Comparison of ENCODE assay signal across 8 mouse cellular contexts in genomic region chr17:47833628-47834481, GRCm38 (mm10). TPM values are rescaled to one million over a fixed set of nuclear protein-coding genes. Genes with fewer than 3 reads are reported as not detected.
DNase-seq lines count a peak whose midpoint lies in the region; ATAC-seq lines count a peak whose summit lies in the region.

No protein-coding gene starts in this region.

- peaks cover 27% of the 10 kb centered on the region for H3K4me1 ChIP-seq in hindbrain, embryonic 15.5 days (replicated peaks)
- peaks cover 54% of the 10 kb centered on the region for H3K4me1 ChIP-seq in midbrain, embryonic 10.5 days

- H3K27ac ChIP-seq in hindbrain, embryonic 15.5 days (replicated peaks), result no peak overlapping the region
- peak overlapping the region; percentile 86 for H3K27ac ChIP-seq in midbrain, embryonic 10.5 days (replicated peaks)

- H3K9ac ChIP-seq in hindbrain, embryonic 15.5 days, result no peak overlapping the region

- no peaks in the 10 kb centered on the region for H3K36me3 ChIP-seq in hindbrain, embryonic 15.5 days
- no peaks in the 10 kb centered on the region for H3K36me3 ChIP-seq in midbrain, embryonic 10.5 days

- H3K4me2 ChIP-seq in hindbrain, embryonic 15.5 days, result peak overlapping the region; percentile 97

- H3K27me3 ChIP-seq in hindbrain, embryonic 15.5 days, result peaks cover 48% of the 10 kb centered on the region
- H3K27me3 ChIP-seq in midbrain, embryonic 10.5 days (ENCODE audit: low read depth, poor library complexity, severe bottlenecking), result peaks cover 72% of the 10 kb centered on the region

- no peaks in the 10 kb centered on the region for H3K9me3 ChIP-seq in hindbrain, embryonic 15.5 days
- no peaks in the 10 kb centered on the region for H3K9me3 ChIP-seq in midbrain, embryonic 10.5 days (replicated peaks)

- 1% methylated on average over 45 of the region's 45 CpGs for WGBS in hindbrain, embryonic 15.5 days
- WGBS in midbrain, embryonic 10.5 days, result under 1% methylated on average over 45 of the region's 45 CpGs

- no peak for ATAC-seq in hindbrain, embryonic 15.5 days (ENCODE audit: low FRiP score, low read depth)
- ATAC-seq in frontal cortex, adult (ENCODE audit: low TSS enrichment), result no peak

- DNase-seq in adrenal gland, postnatal 25 days, result peak; percentile 15
- DNase-seq in adrenal gland, postnatal 10 days, result no peak
- DNase-seq in embryo, embryonic 10.5 days (ENCODE audit: low spot score), result peak; percentile 43
- DNase-seq in midbrain, embryonic 10.5 days (ENCODE audit: low spot score), result peak; percentile 60
- DNase-seq in left cerebral cortex, adult 18-20 months (ENCODE audit: low spot score in 2 of 2), result no peak
- DNase-seq in left cerebral cortex, adult 8-10 months (ENCODE audit: low spot score in 2 of 2), result no peak

- peak overlapping the region; percentile 57 for H3K4me3 ChIP-seq in hindbrain, embryonic 15.5 days
- H3K4me3 ChIP-seq in midbrain, embryonic 10.5 days, result peak overlapping the region; percentile 78

RNA-seq across cellular contexts. Expression of gene Mdfi, which starts 0.6 kb away (rescaled TPM):
- total RNA-seq in adrenal gland, postnatal 25 days (2021), result 2.4 TPM in 1 of 2 replicates, not detected in the other
- total RNA-seq in adrenal gland, postnatal 10 days (2021), result 1 to 10 TPM; 4.2 to 5.3 TPM
- polyA plus RNA-seq in hindbrain, embryonic 15.5 days (2015; fragmentation: Nextera tagmentation; extraction: Ambion mirVana), result 4.0 and 4.2 TPM in 2 replicates
- 10.6 and 12.9 TPM in 2 replicates for polyA plus RNA-seq in midbrain, embryonic 10.5 days (2016; fragmentation: Nextera tagmentation; extraction: Ambion mirVana)
- under 1 TPM in 1 of 2 experiments, not detected in 1; 0.88 TPM for total RNA-seq in left cerebral cortex, adult 18-20 months (2021)
- 1 to 10 TPM in 1 of 4 experiments, under 1 TPM in 3; 0.43 to 1.2 (median 0.58) TPM for total RNA-seq in left cerebral cortex, adult 8-10 months (2022)

Comparison
In these comparisons a context has a peak if more than half of its experiments do, and no peak if none do; other contexts are left out.
1. DNase-seq: peak in adrenal gland, postnatal 25 days (single experiment), embryo, embryonic 10.5 days (single experiment) and midbrain, embryonic 10.5 days (single experiment); none in adrenal gland, postnatal 10 days (single experiment), left cerebral cortex, adult 18-20 months (0 of 2) and left cerebral cortex, adult 8-10 months (0 of 2).